Mouse (Mus musculus) left cerebral cortex, adult 8-10 months (tissue): ENCODE results near the gene Tmem44. TPM values are rescaled to one million over a fixed set of nuclear protein-coding genes. Genes with fewer than 3 reads are reported as not detected.

Experiments used
- DNase-seq, 2 experiments: peaks; one replicate each; pipeline ENCODE4 v3.0.0; 2022; ENCODE audit warnings: low spot score in 2 of 2
- total RNA-seq, 4 experiments: library from RNA; stranded (reverse); gene quantifications; 2 replicates each; pipeline ENCODE4 v1.2.4; 2022

The Tmem44 gene
- total RNA-seq: 10 to 100 TPM; 52.0 to 52.9 (median 52.4) TPM

DNA sequence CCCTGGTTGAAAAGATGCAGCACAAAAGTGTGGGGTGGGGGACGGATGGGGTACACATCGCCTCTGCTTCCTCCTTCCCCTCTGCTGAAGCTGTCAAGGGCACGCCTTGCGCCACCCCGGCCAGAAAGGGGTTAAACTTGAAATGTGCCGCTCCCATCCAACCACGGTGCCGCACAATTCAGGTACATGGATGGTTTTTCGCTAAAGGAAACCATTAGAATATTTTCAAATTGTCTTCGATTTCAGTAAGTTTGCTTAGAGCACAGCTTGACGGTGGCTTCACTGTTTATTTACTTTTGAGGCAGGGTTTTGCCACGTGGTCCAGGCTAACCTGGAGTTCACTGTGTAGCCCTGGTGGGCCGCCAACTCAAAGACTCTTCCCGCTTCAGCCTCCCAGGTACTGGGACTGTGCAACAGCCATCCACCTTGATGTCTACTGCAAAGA is at the start of gene Tmem44:
Tmem44 (minus strand) TSS at position 95 of the 445 bp plus-strand sequence.
- DNase-seq: no peak

- peak; percentile 76 to 79 for DNase-seq
Measured at GRCm38 (mm10) chr16:30599491-30600268, 49.0 kb upstream of the Tmem44 start, which contains the start of gene Fam43a. Gene Fam43a (plus strand): TSS chr16:30599723.

DNA sequence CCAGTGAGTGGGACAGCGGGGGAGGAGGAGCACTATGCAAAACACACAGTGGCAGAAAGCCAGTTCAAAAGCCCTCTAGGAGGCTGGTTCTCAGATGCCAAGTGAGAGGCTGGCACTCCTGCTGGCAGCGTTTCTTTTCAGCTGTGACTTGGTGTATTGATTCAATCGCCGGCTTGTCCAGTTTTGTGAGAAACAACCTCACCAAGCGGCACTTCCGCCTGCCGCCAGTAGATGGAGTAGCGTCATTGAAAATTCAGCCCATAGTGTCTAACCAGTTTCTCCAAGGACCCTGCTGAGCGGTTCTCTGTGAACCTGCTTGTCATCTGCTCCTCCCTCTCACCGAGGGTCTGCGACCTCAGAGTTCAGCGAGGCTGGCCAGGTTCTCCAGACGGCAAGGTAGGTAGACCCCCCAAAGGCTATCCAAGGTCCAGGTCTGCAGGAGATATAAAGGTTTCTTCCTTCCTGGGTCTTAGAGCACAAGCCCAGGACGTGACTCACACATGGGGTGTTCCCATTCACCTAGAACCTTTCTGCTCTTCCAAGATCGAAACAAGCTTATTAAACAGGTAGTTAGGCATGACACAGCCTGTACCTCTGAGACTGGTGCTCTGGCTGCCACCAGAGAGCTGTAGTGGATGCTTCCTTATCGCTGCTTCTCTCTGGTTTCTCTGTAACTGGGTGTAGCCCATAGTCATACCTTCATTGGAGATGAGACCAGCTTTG is 46.5 kb upstream of the Tmem44 start:
- peak; percentile 80 to 98 for DNase-seq

DNA sequence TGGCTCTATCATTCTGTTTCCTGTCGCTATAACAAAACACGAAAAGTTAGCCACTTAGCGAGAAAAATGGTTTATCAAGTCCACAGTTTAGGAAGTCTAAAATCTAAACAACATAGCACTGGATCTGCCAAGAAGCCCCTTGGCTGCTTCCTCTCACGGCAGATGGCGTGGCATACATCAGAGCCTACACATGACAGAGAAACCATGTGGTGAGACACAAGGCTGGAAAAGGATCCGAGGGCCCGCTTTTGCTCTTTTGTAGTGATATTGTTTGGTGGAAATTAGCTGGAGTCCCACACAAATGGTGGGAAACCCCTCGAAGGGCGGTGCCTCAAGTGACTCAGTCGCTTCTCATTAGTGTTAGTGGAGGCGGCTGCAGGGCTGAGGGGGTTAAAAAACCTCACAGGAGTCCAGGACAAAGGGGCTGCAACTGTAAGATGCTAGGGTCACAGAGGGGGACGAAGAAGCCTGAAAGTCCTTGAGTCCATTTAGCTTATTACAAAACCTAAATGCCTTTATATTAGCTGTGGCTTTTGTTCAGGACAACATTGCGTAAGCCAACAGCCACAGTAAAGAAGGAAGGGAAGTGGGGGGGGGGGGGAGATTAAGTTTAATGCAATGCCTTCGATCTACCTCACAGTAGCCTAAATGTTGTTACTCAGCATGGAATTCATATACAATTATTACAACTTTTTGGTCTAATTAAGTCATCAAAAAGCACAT is 45.4 kb upstream of the Tmem44 start:
- DNase-seq: no peak

DNA sequence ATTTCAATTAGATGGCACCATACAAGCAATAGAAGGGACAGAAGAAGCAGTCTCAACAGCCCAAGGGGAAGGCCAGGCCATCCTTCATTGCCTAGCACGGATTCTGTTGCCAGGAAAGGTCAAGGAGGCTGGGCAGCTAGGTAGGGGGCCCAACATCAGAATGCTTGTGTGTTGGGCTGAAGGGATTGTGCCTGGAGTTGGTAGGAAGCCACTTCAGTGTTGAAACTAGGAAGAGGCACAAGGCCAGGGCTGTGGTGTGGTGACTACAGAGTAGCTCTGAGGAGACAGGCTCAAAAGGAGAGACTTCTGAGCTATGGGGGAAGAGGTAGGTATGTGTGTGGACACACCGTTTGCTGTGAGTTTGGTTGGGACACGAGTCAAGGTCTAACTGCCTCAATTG is 44.7 kb upstream of the Tmem44 start:
- DNase-seq: no peak

GRCm38 (mm10) chr16:30591990-30592389 is 41.3 kb upstream of the Tmem44 start:
- no peak for DNase-seq

DNA sequence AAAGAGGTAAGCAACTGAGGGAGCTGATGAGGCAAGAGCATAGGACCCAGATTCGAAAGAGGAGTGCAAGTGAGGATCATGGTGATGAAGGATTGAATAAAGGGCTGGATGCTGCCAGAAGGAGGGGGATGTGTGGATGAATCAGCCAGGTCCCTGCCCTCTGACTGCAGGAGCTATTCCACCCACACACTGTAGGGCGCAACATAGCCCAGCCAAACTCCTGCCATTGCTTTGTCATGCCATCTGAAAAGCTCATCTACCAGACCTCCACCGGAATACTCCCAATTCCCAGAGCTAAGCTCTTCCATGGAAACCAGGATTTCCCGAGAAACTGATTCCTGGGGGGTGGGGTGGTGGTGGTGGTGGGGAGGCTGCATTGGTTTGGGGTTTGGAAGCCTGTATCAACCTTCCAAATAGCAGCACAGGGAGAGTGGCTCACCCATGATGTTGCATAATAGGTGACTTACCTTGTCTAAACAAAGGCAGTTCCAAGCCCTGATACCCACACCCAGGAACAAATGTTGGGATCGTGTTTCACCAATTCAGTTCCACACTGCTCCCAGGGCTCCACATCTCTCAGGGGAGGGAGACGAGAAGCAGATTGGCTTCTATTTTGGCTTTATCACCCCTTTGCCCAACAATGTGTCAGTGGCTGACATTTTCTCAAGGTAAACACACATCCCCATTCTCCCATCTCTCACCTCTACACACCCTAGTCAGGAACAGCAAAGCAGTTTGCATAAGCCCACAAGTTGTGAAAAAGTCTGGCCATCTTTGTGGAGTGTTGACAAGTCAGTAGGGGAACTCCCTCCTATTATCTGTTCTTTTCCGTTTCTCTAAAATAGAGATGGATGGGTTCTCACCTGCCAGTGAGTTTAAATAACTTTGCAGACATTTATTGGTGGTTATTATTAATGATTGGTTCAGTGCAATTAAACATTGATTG is 39.9 kb upstream of the Tmem44 start:
- no peak for DNase-seq

DNA sequence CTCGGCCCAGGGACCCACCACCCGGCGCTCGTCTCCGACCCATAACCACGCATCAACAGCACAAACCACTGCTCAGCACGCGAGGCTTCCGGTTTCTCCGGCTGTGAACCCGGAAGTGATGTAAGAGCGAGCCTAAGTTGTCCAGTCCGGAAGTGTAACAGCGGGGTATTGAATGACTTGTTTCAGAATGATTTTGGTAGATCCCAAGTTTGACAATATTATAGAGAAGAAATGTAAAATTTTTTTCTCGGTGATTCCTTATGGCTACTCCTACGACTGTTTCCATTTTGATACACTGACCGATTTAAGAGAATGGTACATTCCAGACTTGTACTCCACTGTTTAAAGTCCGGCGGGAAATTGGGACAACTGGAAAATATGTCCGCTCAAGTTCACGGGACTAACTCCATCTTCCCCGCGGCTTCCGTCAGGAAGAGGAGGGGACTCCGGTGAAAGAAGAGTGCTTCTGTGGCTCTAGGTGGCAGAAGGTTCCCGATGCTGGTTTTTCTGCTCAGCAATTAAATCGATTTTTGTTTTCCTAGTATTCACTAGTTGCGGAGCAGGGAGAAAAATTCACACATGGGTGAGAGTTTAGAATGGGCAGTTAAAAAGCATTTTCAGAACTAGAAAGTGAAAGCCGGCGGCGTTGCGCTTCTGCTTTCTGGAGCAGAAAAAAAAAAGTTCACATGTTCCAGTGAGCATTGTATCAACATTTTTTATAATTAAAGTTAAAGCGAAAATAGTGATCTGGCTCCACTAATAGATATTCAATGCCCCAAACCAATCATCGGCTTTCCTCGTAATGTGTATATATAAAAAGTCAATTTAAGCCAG is 37.1 kb upstream of the Tmem44 start, which contains the start of gene Lsg1:
Lsg1 (minus strand) TSS at position 99 of the 834 bp plus-strand sequence.
- peak; percentile 67 to 76 for DNase-seq

DNA sequence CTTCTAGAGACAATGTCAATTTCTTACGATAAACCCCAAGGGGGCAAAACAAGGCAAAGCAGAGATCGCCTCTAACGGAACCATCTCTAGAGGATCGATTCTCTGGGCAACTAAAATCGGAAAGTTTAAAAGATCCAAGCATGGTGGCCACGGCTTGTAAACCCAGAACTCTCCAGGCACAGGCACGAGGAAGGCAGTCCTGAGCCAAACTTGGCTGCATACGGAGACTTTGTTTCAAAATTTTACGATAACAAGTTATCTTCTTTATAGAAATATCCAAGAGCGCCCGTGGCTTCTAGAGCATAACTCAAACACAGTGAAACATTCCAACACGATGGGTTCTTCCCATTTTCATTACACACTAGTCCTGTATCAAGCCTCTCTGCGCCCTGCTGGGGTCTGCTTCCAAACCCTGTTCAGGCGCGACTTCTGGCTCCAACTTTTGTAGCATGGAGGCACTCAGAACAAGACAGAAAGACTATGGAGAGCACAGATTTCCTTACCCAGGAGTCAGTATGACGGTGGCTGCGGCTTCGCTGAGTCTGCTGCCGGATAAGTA is 36.4 kb upstream of the Tmem44 start:
- DNase-seq: no peak

DNA sequence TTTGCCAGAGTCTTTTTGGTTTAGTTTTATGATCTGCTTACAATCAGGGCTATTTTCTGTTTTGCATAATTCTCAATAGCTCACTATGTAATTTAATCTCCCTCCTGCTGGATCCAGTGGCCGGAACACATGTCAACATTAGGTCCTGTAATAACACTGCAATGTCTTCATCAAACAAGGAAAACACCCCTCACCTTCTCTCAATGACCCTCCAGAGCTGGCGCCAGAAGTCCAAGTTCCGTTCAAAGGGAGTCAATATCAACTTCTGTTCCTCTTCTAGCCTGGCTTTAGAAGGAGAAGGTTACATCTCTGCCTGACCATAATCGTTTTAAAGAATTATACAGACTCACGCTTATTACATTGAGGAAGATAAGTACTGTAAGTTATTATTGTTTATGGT is 30.1 kb upstream of the Tmem44 start:
- DNase-seq: no peak

DNA sequence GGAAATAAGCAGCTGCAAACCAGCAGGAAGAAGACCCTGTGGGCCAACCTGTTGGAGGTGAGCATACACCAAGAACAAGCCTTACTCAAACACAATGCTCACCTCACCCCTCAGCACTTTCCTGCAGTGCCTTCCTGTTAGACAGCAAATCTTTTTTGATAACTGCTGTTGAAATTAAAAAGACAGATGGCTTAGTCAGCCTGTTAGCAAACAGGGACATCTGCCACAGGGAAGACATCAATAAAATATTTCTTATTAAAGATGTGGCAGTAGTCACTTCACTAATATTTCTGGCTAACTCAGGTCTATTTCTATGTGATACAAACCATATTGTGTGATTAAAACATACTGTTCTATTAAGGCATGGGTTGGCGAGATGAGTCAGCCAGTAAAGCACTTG is 25.8 kb upstream of the Tmem44 start:
- DNase-seq: no peak

DNA sequence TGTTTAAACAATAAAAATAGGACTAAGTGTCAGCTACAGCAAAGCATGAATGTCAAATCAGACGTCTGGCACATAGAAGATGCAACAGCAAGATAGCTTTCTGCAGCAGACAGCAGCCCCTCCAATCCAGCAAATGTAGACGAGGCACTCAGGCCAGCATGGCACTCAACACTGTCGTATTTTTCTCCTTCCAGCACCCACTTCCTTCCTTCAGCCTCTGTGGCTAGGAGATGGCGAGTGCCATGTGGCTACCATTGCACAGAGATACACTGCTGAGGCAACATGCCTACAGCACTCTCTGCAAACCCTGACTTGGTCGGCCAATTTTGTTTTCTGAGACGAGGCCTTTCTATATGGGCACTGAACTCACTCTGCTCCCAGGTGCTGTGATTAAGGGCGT is 25.2 kb upstream of the Tmem44 start:
- DNase-seq: no peak

GRCm38 (mm10) chr16:30572239-30572638 is 21.6 kb upstream of the Tmem44 start:
- DNase-seq: no peak

DNA sequence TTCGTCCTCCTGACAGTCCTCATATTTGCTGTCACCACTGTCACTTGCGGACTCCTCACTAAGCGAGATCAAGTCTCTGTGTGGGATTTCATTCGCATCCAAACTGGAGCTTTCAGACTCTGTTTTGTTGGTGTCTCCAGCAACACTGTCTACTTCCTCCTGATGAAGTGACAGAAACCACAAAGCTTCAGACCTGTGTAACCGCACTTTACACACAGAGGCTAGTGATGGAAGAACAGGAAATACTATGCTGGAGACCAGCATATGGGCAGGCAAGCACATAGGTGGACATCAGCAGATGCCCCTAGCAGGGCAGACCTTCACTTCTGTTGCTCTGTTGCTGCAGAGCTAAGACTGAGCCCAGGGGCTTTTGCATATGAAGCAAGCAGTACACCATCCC is 20.7 kb upstream of the Tmem44 start:
- no peak for DNase-seq

GRCm38 (mm10) chr16:30570173-30570572 is 19.5 kb upstream of the Tmem44 start:
- DNase-seq: no peak

- no peak for DNase-seq
Measured at GRCm38 (mm10) chr16:30565631-30566030, 15.0 kb upstream of the Tmem44 start.

DNA sequence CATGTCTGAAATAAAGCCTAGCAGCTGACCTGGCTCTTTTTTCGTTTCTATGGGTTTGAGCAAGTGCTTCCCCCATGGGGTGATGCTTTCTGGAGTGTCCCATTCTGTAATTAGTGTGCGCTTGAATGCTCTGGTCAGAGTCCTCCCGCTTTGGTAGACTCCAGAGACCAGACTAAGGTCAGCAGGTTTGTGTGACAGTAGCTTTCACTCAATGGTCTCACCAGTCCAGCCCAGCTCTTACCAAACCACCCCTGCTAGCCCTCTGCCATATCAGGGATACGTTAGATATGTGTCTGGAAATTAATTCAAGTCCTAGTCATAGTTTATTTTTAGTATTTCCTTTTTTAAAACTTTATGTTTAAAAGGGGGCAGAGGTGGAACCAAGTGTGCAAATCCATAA is 10.0 kb upstream of the Tmem44 start:
- no peak for DNase-seq

DNA sequence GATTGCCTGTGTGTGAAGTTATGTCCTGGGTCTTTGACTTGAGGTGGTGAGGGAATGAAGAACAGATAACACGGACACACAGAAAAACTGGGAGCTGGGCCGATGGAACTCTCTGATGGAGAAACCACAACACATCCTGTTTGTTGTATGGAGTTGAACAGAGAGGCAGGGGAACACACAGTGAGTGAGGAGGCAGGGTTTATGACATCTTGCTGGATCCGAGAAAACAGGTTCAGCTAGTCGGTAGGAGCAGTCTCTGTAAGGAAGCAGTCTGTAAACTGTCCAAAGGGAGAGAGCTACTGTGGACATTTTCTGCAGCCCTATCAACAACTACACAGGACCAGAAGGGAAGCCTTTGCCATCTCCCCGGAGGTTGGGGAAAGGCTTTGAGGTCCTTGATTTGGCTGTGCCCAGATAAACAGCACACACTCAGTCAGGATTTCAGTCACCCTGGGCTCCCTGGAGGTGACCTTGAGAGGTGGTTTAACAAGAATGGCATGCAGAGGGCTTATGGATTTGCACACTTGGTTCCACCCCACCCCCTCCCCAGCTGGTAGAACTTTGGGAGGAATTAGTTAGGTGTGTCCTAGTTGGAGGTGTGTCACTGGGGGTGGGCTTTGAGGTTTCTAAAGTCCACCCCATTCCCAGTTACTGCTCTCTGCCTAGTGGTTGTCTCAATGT is 8.8 kb upstream of the Tmem44 start:
- no peak for DNase-seq

DNA sequence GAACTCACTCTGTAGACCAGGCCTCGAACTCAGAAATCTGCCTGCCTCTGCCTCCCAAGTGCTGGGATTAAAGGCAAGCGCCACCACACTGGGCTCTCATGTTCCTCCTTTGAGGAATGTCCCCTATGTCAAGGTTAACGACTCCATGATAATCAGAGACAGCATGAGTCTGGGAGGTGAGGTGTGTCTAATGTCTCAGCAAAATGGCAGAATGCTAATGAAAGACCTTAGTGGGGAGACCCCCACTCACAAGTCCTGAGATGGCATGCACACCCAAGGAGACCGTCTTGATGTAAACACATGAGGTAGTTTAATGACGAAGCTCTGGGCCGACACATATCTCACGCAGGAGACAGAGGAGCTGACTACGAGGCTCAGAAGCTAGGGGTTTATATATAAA is 3.5 kb upstream of the Tmem44 start:
- DNase-seq: no peak
